Mouse (Mus musculus) MEL (cell line): ENCODE results near the gene Mthfsl. TPM values are rescaled to one million over a fixed set of nuclear protein-coding genes. Genes with fewer than 3 reads are reported as not detected.
A peak's percentile ranks its signal among the peaks of the same experiment; 100 is the strongest.
"Not testable (repeated sequence)": the region's sequence is repeated elsewhere in the genome, so short reads cannot be mapped to it uniquely, and the experiment has no call there.

ENCODE experiments used
- DNase-seq: peaks from one replicate; pipeline ENCODE4 v3.0.0; 2011; ENCODE audit warnings: low read depth, low spot score
- H3K27ac ChIP-seq: 2 replicates; pipeline ENCODE4 v1.5.1; 2012; ENCODE audit warnings: low read depth, mild to moderate bottlenecking, control low read depth, low read length, moderate library complexity; ENCODE audit not compliant: control insufficient read depth
- H3K27me3 ChIP-seq, 2 experiments: fragments of 150-350 bp in 1 of 2; sonication (generic) in 1 of 2; 2 replicates each; pipeline ENCODE4 v1.6.1; 2012; ENCODE audit warnings: low read length in 2 of 2, mild to moderate bottlenecking in 2 of 2, improper control_type of control experiment in 1 of 2, moderate library complexity in 1 of 2; ENCODE audit not compliant: insufficient read depth in 2 of 2, control insufficient read depth in 1 of 2
- H3K36me3 ChIP-seq, 2 experiments: 2 replicates each; pipeline ENCODE4 v1.6.1; 2012 to 2014; ENCODE audit warnings: low read length in 2 of 2, improper control_type of control experiment in 1 of 2, inconsistent platforms in 1 of 2, mild to moderate bottlenecking in 1 of 2; ENCODE audit not compliant: insufficient read depth in 2 of 2, control insufficient read depth in 1 of 2
- H3K4me1 ChIP-seq, 2 experiments: fragments of 150-350 bp in 1 of 2; sonication (generic) in 1 of 2; 2 replicates each; pipeline ENCODE4 v1.6.1; 2012; ENCODE audit warnings: low read length in 2 of 2, improper control_type of control experiment in 1 of 2, mild to moderate bottlenecking in 1 of 2; ENCODE audit not compliant: insufficient read depth in 2 of 2, control insufficient read depth in 1 of 2
- H3K4me3 ChIP-seq, 2 experiments: fragments of 150-350 bp in 1 of 2; sonication (generic) in 1 of 2; 2 replicates each; pipeline ENCODE4 v1.5.1; 2012; ENCODE audit warnings: low read depth in 2 of 2, low read length in 2 of 2, mild to moderate bottlenecking in 2 of 2, moderate library complexity in 2 of 2, control low read depth in 1 of 2, improper control_type of control experiment in 1 of 2; ENCODE audit not compliant: control insufficient read depth in 1 of 2, insufficient read depth in 1 of 2
- H3K79me2 ChIP-seq: 2 replicates; pipeline ENCODE4 v1.6.1; 2012; ENCODE audit warnings: mild to moderate bottlenecking, low read length, moderate library complexity; ENCODE audit not compliant: control insufficient read depth, poor library complexity, insufficient read depth
- H3K9ac ChIP-seq: 2 replicates; pipeline ENCODE4 v1.6.1; 2012; ENCODE audit warnings: low read depth, mild to moderate bottlenecking, control low read depth, low read length, moderate library complexity; ENCODE audit not compliant: control insufficient read depth, poor library complexity, severe bottlenecking
- H3K9me3 ChIP-seq: fragments of 150-350 bp; sonication (generic); replicated peaks from 2 replicates; pipeline ENCODE4 v1.6.1; 2012; ENCODE audit warnings: mild to moderate bottlenecking, low read length, improper control_type of control experiment, moderate library complexity; ENCODE audit not compliant: insufficient read depth
- polyA plus RNA-seq, 2 experiments: library from polyadenylated mRNA; stranded (reverse) in 1 of 2; unstranded in 1 of 2; fragments of >175 nt in 1 of 2; fragments of >200 nt in 1 of 2; gene quantifications; 2 replicates each; pipeline versions ENCODE4 v1.2.1 to v1.2.4; 2012; ENCODE audit warnings: low replicate concordance in 2 of 2, low read depth in 1 of 2; ENCODE audit not compliant: insufficient read length in 2 of 2, insufficient read depth in 1 of 2, missing spikeins in 1 of 2
- total RNA-seq: library from RNA; depleted of rRNA; stranded (reverse); fragments of 300-350 nt; gene quantifications from 2 replicates; pipeline ENCODE4 v1.2.3, GENCODE M21; 2012; rRNA removed

The Mthfsl gene
- total and polyA plus RNA-seq, 3 experiments: 4.0 to 5.6 TPM; not detected in 1

DNA sequence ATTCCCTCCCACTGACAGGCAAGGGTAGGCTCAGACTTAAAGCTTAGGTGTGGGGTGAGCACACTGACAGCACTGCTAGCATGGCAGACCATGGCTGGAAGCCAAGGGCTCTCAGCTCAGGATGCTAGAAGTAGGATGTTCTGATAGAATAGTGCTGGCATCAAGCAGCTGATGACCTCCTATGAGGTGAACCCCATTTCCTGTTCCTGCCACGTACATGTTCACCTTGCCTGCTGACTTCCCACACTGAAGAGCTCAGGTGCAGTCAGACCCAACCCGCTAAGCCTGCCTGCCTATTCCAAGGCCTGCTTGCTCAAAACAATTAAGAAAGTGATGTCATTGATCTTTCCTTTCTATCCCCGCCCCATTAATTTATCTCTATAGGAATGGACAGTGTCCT, 30.6 kb downstream of the Mthfsl start:
- not testable (repeated sequence) for DNase-seq, H3K9ac ChIP-seq, H3K4me1 ChIP-seq, H3K27ac ChIP-seq, H3K36me3 ChIP-seq, H3K9me3 ChIP-seq, H3K4me3 ChIP-seq, H3K27me3 ChIP-seq, H3K79me2 ChIP-seq

DNA sequence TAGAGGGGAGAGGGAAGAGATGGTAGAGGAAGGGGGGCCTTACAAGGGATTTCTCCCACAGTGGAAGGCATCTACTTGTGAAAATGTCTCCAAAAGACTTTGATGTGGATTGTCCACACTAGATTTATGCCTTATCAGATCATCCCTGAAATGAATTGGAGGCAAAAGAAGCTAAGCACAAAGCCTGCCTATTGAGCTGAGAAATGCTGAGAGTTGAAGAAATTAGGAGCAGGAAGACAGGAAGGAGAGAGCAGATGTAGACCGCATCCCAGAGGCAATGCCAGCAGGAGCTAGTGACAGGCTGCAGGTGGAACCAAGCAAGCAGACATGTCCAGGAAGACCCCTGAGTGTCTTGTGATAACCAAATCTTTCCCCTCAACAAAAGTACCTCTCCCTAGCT, 33.4 kb downstream of the Mthfsl start:
- H3K27me3 ChIP-seq, DNase-seq: not testable (repeated sequence)

DNA sequence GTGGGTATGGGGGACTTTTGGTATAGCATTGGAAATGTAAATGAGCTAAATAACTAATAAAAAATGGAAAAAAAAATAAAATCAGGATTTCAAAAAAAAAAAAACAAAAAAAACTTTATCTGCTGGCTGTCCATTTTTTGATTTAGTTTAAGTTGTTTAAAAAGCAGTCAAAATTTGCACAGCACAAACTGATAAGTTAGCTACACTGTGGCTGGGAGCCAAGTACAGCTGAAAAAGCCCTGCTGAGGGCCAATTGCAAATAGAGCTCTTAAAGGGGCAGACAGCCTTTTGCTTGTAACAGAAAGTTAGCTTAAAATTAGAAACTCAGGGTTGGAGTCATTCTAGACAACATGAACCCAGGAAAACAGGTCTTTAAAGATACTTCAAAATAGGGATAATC, 61.8 kb downstream of the Mthfsl start:
- not testable (repeated sequence) for H3K4me1 ChIP-seq, H3K79me2 ChIP-seq, H3K27me3 ChIP-seq, H3K9ac ChIP-seq, H3K27ac ChIP-seq, H3K4me3 ChIP-seq, H3K9me3 ChIP-seq, H3K36me3 ChIP-seq
- peak; percentile 3 for DNase-seq

More for the DNA sequence above, 33.4 kb downstream of the Mthfsl start:
- H3K27ac ChIP-seq, H3K36me3 ChIP-seq, H3K4me3 ChIP-seq, H3K79me2 ChIP-seq, H3K9ac ChIP-seq, H3K4me1 ChIP-seq, H3K9me3 ChIP-seq: not testable (repeated sequence)

DNA sequence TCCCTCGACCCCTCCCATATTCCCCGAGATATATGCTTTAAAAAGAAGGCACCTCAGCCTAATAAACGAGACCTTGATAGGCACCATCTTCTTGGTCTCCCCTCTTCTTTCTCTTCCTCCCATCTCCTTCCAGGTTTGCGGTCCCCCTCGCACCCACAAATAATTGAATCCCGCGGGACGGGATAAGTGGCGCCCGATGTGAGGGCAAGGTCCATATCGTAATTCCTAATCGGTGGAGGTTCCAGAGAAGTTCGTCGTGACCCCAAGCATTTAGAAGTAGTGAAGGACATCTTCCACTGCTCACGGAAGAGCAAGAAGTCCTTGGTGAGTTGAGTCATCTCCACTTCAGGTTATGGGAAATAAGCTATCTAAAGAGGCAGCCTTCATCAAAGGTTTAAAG, 69.4 kb downstream of the Mthfsl start:
- not testable (repeated sequence) for H3K4me3 ChIP-seq, H3K79me2 ChIP-seq, H3K27ac ChIP-seq, DNase-seq, H3K9me3 ChIP-seq, H3K9ac ChIP-seq, H3K4me1 ChIP-seq, H3K36me3 ChIP-seq, H3K27me3 ChIP-seq

Other genes starting within 250 kb of the Mthfsl start
- gene Syncrip, start 237.7 kb downstream of the Mthfsl start, total RNA-seq: 153 and 156 TPM in 2 replicates
- gene Syncrip, start 237.7 kb downstream of the Mthfsl start, polyA plus RNA-seq: 100 to 1,000 TPM; 125 to 162 TPM
- 3.3 and 4.6 TPM in 2 replicates for gene Zfp949, start 172.3 kb downstream of the Mthfsl start, total RNA-seq
- 1 to 10 TPM in 1 of 2 experiments, not detected in 1; 4.5 TPM for gene Zfp949, start 172.3 kb downstream of the Mthfsl start, polyA plus RNA-seq
- gene Trim43a, start 139.4 kb downstream of the Mthfsl start, total RNA-seq: not detected in 2 replicates
- not detected for gene Trim43a, start 139.4 kb downstream of the Mthfsl start, polyA plus RNA-seq
- gene Bcl2a1d, start 11.6 kb upstream of the Mthfsl start, total RNA-seq: 0.19 and 0.59 TPM in 2 replicates
- gene Bcl2a1d, start 11.6 kb upstream of the Mthfsl start, polyA plus RNA-seq: not detected
- gene Trim43c, start 118.9 kb upstream of the Mthfsl start, total RNA-seq: not detected in 2 replicates
- under 1 TPM in 1 of 2 experiments, not detected in 1; 0.11 TPM for gene Trim43c, start 118.9 kb upstream of the Mthfsl start, polyA plus RNA-seq
- 0.65 and 0.77 TPM in 2 replicates for gene Bcl2a1a, start 236.6 kb upstream of the Mthfsl start, total RNA-seq
- gene Bcl2a1a, start 236.6 kb upstream of the Mthfsl start, polyA plus RNA-seq: under 1 TPM in 1 of 2 experiments, not detected in 1; 0.32 TPM